Mouse (Mus musculus): ENCODE measurements around the gene Cfap157. TPM values are rescaled to one million over a fixed set of nuclear protein-coding genes. Genes with fewer than 3 reads are reported as not detected.

Gene Cfap157
- total RNA-seq, 2 experiments from 2014 or later = 0.35 TPM; not detected in 1

DNA sequence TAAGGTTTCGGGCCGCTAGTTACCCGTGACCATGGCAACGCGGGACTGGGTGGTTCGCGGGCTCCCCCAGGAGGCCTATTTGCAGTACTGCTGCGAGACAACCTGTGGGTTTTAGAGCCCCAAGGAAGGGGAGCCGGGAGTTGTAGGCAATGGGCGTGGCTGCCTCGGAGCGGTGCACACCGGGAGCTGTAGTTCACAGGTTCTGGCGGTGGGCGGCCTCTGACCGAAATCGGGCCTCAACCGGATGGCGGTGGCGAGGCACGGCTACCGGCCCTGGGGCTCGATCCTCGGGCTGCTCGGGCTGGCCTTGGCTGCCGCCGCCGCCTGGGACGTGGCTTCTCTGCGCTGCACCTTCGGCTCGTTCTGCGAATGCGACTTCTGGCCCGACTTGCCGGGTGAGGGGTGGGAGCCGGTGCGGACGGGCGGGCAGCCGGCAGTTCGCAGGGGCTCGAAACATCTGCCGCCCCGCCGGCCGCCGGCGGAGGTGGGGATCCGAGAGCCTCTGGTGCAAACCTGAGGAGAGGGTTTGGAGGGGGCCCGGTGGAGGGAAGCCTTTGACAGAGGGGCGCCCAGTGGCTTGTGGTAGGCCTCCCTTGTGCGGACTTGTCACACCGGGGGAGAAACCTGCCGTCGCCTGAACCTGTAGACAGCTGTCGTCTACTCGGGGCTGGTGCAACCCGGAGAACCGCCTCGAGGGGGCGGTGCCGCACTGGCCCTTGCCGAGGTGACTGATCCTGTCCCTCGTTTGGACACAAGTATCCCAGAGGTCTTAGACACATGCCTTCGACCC lies 27.0 kb downstream of the Cfap157 start, which contains the start of gene Tor2a:
TSS of gene Tor2a (plus strand) at position 179 of the 790 bp plus-strand sequence.
- intact Hi-C loops (cut with DNase I; ENCODE audit: low total_unique reads) = no loop called here
- peak; percentile 98 for DNase-seq

DNA sequence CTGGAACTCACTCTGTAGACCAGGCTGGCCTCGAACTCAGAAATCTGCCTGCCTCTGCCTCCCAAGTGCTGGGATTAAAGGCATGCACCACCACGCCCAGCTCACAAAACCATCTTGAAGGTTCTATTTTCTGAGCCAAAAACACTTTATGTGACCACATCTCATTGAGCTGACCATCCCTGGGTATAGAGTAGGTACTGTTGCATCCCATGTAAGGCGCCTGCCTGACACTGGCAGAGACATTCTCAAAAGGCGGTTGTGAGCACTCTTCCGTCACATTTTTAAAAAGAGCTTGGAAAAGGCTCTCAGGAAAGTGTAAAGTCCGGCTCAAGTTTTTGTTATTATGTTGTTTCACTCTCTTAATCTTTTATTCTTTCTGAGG lies 27.6 kb downstream of the Cfap157 start:
- intact Hi-C loops (cut with DNase I; ENCODE audit: low total_unique reads) = no loop called here
- no peak for DNase-seq

DNA sequence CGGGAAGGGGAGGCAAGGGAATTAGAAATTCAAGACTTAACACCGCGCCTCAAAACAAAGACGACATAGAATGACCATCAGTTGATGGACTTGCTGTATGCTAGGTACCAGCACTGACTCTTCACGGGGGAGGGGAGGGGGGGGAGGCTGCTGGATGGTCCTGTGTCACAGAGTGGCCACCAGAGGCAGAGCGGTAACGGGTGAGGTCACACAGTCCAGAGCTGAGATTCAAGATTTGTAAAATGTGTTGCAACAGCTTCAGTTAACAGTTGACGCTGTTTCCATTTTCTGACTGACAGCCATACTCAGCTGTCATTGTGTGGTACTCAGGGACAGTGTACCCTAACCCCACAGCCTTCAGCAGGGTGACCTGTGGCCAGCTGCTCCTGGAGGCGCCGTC lies 32.0 kb downstream of the Cfap157 start:
- intact Hi-C loops (cut with DNase I; ENCODE audit: low total_unique reads) = no loop called here
- no peak for DNase-seq

DNA sequence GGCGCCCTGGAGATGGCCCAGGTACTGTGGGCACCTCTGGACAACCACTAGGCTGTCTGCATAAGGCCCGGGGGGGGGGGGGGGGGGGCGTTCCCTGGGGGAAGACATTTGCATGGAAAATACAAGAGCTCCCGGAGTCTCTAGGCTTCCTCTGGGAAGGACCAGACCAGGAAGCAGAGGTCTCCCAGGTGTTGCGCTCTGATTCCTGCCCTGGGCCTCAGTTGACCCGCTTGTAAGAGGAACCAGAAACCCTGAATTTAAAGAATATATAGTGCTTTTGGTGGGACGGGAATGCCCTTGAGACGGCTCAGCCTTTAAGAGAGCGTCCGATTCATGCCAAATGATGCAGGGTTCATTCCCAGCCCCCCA lies 32.6 kb downstream of the Cfap157 start:
- intact Hi-C loops (cut with DNase I; ENCODE audit: low total_unique reads) = no loop called here
- DNase-seq = no peak

DNA sequence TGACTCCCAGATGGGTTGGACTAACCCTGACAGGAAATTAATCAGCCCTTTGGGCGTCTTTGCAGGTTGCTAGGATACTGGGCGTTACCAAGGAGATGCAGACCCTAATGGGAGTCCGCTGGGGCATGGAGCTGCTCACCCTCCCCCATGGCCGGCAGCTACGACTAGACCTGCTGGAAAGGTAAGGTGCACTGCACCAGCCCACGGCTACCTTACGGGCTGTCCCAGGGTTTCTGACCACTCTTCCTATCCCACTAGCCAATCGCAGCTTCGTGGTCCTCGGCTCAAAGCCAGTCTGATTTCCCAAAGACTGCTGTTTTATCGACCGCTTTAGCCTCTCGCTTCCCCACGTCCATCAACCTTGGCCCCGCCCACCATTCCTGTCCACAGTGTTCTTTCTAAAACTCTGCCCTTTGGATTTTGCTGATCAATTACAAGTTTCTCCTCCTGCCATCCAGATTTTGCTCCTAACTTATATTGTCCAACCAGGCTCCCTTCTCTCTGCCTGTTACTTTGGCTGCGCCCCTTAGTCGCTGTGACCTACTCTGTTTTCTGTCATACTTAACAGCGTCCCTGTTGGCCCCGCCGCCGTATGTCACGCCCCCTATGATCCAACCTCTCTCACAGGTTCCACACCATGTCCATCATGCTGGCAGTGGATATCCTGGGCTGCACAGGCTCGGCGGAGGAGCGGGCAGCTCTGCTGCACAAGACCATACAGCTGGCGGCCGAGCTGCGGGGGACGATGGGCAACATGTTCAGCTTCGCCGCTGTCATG lies 33.2 kb downstream of the Cfap157 start:
- DNase-seq = no peak
- intact Hi-C loops (cut with DNase I; ENCODE audit: low total_unique reads) = no loop called here

DNA sequence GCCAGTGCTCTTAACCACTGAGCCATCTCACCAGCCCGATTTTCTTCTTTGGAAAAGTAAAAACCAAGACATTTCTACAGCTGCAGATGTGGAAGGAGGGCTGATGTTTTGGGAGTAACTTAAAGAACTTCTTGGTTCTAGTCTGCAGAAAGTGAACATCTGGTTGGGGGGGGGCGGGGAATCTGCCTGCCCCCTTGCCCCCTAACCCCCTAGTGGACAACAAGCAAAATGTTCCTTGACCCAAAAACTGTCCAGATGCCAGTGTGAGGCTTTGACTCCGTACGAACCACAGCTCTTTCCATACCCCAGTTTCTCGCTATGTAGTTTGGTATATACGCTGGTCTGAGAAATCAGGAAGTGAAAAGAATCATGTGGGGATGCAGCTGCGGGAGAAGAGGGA lies 34.0 kb downstream of the Cfap157 start:
- intact Hi-C loops (cut with DNase I; ENCODE audit: low total_unique reads) = no loop called here
- DNase-seq = no peak

DNA sequence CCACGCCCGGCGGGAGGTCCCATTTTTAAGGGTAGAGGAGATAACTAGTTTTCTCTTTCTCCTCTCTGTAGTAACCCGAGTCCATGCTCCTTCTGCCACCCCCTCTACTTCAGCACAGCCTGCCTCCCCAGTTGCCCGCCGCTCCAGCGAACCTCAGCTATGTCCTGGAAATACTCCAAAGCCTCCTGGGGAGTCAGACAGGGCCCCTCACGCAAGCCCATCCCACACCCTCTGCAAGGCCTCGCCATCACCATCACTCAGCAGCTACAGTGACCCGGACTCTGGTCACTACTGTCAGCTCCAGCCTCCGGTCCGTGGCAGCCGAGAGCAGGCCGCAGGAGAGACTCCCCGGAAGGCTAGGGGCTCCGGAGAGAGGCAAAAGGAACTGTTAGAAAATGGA lies 35.1 kb downstream of the Cfap157 start:
- intact Hi-C loops (cut with DNase I; ENCODE audit: low total_unique reads) = no loop called here
- DNase-seq = no peak

DNA sequence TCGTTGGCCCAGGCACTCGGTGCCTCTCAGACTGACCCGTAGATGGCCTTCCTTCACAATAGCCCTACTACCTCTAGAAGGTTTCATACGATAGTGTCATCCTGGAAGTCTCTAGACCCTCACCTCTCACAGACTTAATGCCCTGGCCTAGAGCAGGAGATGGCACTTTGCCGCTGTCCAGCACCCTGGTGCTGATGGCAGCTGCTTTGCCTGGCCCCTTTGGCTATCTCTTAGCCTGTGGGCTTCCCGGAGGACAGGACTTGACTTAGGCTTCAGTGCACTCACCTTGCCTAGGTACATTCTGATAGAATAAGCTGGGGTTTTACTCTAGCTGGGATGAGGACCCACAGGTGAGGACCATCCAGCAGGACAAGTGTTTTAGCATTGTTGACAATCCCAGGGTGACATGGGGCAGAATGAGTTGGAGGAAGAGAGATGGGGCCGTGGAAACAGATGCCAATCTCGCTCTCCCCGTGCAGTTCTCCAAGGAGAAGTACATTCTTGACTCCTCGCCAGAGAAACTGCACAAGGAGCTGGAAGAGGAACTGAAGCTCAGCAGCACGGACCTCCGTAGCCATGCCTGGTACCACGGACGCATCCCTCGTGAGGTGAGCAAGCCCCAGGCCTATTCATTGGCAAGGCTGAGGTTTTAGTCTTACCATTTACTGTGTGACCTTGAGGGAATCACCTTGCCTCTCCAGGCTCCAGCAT lies 39.8 kb downstream of the Cfap157 start:
- intact Hi-C loops (cut with DNase I; ENCODE audit: low total_unique reads) = no loop called here
- no peak for DNase-seq

DNA sequence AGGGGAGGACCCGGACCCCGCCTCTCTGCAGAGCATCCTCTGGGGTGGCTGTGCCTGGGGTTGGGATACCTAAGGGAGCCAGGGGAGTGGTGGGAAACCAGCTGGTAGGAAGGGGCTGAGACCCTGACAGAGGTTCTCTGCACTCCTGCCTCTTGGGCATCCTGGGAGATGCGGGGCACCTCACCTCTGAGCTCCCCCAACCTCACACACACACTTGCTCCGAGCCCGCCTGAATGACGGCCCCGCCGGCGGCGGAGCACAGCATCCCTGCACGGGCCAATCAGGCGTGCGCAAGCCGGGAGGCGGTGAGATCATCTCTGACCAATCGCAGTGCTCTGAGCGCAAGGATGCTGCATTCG lies 42.1 kb downstream of the Cfap157 start:
- intact Hi-C loops (cut with DNase I; ENCODE audit: low total_unique reads) = no loop called here
- no peak for DNase-seq

DNA sequence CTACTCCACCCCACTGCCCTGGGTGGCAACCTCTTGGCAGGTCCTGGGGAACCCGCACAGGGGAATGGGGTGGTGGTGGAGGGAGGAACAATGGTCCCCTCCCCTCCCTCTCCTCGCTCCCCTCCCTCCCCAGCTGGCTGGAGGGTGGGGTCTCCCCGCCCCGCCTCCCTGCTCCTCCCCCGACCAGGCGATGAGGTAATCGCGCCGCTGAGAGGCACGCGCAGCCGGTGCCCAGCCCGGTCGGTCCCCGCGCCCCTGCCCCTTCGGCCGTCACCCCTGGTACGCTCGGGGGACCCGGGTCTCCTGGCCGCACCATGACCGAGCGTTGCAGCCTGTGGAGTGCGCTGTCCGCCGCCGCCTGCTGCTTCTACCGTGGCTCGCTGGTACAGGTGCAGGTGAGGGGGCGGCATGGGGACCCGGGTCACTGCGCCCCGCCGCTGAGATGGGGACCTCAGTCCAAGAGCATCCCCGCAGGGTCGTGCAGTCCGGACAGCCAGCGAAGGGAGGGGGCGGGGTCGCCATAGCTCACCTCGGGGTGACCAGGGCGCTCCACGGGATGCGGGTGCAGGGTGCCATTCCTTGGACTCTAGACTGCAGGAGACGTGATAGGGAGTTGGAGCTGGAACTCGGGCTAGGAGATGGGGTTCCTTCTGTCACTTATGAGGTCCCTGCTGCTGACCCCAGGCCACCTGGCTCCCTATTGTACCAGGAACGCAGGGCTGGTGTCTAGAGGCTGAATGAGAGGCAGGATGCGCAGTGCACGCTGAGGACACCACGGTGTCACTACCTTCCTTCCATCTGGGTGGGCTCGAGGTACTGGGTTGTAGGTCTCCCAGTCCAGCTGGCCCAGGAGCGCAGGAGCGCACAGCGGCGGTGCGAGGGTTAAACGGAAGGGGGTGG lies 42.7 kb downstream of the Cfap157 start:
- DNase-seq = peak; percentile 48
- intact Hi-C loops (cut with DNase I; ENCODE audit: low total_unique reads) = no loop called here

DNA sequence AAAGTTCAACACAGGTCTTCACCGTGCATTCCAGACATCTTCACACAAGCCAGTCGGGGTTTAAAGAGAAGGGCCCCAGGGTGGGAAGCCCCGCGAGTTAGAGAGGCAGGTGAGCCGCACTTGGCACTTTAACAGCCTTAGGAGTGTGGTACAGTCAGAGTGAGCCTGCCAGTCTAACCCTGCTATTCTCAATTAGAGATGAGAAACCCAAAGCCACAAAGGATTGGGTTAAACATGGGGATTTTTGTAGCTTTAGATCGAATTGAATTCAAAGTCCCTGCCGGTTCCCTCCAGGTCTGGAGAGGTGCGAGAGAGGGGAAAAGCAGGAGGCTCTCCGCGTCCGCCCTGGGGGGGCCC lies 43.3 kb downstream of the Cfap157 start, which contains the start of gene 6330409D20Rik:
TSS of gene 6330409D20Rik (minus strand) at position 101 of the 357 bp plus-strand sequence.
- DNase-seq = no peak
- intact Hi-C loops (cut with DNase I; ENCODE audit: low total_unique reads) = no loop called here

DNA sequence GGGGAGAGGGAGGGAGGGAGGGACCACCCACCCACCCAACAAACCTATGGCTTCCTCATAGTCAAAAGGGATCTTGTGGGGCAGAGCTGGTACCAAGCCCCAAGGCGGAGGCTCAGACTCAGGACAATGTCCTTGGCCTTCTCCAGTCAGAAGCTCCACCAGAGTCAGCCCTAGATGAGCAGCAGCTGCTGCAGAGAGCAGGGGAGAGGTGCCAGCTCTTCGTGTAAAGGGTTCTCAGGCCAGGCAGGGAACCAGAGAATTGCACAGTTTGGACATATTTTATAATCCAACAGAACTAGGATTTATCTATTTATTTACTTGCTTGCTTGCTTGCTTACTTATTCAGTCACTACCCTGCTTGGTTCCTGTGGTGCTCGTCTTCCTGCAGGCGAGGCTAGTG lies 44.9 kb downstream of the Cfap157 start:
- no peak for DNase-seq
- intact Hi-C loops (cut with DNase I; ENCODE audit: low total_unique reads) = no loop called here

DNA sequence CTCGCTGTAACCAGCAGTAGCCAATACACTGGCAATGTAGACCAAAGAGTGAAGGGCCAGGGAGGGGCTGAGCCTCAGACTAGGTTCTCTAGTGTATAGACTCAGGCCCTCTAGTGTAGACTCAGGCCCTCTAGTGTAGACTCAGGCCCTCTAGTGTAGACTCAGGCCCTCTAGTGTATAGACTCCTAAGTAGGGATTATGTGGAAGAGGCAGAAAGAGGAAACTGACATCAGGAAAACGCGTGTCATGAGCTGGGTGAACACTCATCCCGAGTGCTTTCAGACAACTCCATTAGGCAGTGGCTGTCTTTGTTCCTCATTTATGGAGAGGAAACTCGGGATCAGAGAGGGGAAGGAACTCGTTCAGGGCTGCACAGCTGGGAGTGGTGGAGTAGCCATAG lies 47.2 kb downstream of the Cfap157 start:
- intact Hi-C loops (cut with DNase I; ENCODE audit: low total_unique reads) = no loop called here
- no peak for DNase-seq

DNA sequence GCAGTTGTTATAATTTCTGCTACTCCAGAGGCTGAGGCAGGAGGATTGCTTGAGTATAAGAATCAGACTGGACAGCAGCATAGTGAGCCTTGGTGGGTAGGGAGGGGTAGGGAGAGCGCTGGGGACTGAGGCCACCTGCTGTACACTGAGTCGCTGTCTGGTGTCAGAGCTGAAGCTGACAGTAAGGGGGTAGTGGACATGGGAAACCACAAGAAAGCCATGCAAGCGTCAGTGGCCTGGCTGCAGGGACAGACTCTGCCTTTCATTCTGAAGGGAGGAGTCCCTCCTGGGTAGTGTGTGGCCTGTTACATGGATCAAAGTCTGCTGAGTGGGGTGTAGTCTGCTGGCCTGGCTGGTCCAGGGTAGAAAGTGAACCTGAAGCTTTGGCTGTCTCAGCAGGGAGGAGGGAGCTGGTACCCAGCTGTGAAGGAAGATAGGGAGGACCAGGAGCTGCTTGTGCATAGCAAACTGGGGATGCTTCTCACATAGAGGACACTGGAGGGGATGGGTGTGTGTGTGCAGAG lies 47.9 kb downstream of the Cfap157 start:
- DNase-seq = no peak
- intact Hi-C loops (cut with DNase I; ENCODE audit: low total_unique reads) = no loop called here

DNA sequence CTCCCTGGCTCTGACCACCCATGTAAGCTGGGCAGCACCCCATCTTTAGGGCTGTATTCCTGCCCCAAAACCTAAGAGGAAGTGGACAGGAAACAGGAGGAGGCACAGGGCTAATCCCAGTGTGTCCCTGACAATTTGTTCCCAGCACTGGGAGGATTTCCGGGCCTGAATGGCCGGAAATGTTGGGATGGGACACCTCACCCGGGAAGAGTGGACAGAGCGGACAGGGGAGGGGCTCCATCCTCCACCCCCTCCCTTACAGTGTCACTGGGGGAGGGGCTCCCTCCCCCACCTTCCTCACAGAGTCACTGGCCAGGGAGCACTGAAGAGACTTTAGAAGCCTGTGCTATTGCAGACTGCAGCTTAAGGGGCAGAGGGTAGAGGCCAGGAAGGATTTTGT lies 49.3 kb downstream of the Cfap157 start:
- intact Hi-C loops (cut with DNase I; ENCODE audit: low total_unique reads) = no loop called here
- peak; percentile 44 for DNase-seq

DNA sequence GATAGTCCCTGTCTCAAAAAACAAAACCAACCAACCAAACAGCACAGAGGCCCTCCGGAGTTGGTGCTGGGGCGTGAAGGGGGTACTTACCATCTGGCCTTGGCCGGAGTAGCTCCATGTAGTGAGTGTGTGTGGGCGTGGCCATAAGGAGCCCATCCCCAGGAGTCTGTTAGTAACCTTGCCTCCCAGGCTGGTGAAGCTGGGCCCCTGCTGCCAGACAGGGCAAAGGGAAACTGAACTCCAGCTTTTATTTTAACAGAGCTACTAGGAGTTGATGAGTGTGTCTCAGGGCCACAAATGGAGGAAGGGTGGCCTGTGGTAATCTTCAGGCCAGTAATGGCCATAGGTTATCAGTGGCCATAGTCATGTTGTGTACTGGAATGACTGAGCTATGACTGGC lies 49.7 kb downstream of the Cfap157 start:
- no peak for DNase-seq
- intact Hi-C loops (cut with DNase I; ENCODE audit: low total_unique reads) = no loop called here

DNA sequence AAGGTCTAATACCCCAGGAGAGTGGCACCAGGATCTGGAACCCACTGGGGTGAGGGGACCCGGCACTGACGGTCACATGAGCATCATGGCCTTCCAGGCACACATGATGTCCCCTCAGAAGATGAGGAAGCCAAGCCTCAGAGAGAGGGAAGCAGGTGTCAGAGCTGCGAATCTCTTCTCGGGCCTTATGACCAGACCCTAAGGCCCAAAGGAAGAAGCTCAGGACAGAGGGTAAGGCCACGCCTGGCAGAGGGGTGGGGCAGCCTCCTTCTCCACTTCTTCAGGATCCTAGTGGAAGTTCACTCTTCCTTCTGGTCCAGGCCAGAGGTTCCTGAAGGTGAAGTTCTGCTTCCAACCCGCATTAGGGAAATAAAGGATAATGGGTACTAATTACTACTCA lies 51.5 kb downstream of the Cfap157 start:
- intact Hi-C loops (cut with DNase I; ENCODE audit: low total_unique reads) = no loop called here

DNA sequence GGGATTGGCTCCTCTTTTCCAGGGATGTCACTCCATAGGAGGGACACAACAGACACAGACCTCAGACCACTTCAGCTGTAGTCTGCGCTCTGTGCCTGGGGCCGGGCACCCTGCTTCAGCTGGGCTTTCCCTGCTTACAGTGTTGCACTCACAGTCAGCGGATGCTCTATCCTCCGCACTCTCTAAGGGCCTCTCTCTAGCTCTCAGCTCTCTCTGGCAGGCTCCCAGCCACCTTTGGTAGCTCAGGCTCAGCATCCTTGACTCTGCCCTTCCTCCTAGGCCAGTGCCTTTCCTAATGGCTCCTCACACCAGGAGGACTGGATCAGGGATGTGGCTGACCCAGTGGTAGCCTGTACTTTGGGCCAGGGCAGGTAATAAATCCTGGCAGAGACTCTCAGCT lies 52.3 kb downstream of the Cfap157 start:
- intact Hi-C loops (cut with DNase I; ENCODE audit: low total_unique reads) = no loop called here
- DNase-seq = no peak

More for the DNA sequence above, 51.5 kb downstream of the Cfap157 start:
- DNase-seq = no peak

DNA sequence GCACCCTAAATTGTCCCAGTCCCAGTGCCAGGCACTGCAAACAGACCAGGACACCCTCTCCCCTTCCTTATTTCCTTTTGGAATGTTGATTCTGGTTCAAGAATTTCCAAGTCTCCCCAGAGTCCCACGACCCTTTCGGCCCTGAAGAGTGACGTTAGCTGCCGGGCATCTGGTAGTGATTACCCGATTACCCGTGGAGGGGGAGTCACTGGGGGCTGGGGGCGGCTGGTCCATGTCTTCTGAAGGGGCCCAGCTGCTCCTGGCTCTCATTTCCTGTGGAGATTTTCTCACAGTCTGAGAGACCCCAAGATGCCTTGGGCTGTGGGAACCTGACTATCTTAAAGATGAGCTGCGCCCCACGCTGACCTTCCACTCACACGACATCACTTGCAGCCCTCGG lies 53.4 kb downstream of the Cfap157 start:
- no peak for DNase-seq
- intact Hi-C loops (cut with DNase I; ENCODE audit: low total_unique reads) = no loop called here

Data from gastrocnemius, postnatal 14 days (tissue).